Mouse (Mus musculus) hindbrain, embryonic 13.5 days (tissue): ENCODE data around the gene D630003M21Rik. TPM values are rescaled to one million over a fixed set of nuclear protein-coding genes. Genes with fewer than 3 reads are reported as not detected.

Experiments
- ATAC-seq: fragments of 200-750 bp; cut with Nextera tagmentation; 2 replicates; pipeline ENCODE4 v1.8.0; 2017; ENCODE audit warnings: moderate TSS enrichment; ENCODE audit not compliant: low FRiP score
- H3K27ac ChIP-seq: fragments of 300-500 bp; sonication (generic); 2 replicates; pipeline ENCODE4 v1.5.1; 2015; ENCODE audit warnings: inconsistent platforms, mild to moderate bottlenecking, moderate library complexity
- H3K27me3 ChIP-seq: fragments of 300-500 bp; sonication (generic); 2 replicates; pipeline ENCODE4 v1.6.1; 2015; ENCODE audit warnings: mild to moderate bottlenecking, inconsistent platforms
- H3K36me3 ChIP-seq: fragments of 300-500 bp; sonication (generic); 2 replicates; pipeline ENCODE4 v1.6.1; 2015; ENCODE audit warnings: mild to moderate bottlenecking, inconsistent platforms
- H3K4me1 ChIP-seq: fragments of 300-500 bp; sonication (generic); replicated peaks from 2 replicates; pipeline ENCODE4 v1.6.1; 2015; ENCODE audit warnings: inconsistent platforms
- H3K4me2 ChIP-seq: fragments of 300-500 bp; sonication (generic); 2 replicates; pipeline ENCODE4 v1.6.1; 2015; ENCODE audit warnings: inconsistent platforms, mild to moderate bottlenecking, moderate library complexity
- H3K4me3 ChIP-seq: fragments of 300-500 bp; sonication (generic); 2 replicates; pipeline ENCODE4 v1.5.1; 2015; ENCODE audit warnings: mild to moderate bottlenecking, inconsistent platforms
- H3K9ac ChIP-seq: fragments of 300-500 bp; sonication (generic); 2 replicates; pipeline ENCODE4 v1.6.1; 2015; ENCODE audit warnings: mild to moderate bottlenecking, inconsistent platforms
- H3K9me3 ChIP-seq: fragments of 300-500 bp; sonication (generic); 2 replicates; pipeline ENCODE4 v1.6.1; 2016; ENCODE audit warnings: inconsistent platforms
- WGBS: fragments of 180-500 bp; shearing (Covaris S2); methylation state at CpG from one replicate; pipeline ENCODE4 v1.1.7; 2015; 5-methylcytosine and 5-hydroxymethylcytosine counted together
- polyA plus RNA-seq: library from polyadenylated mRNA; unstranded; fragments of >200 nt; fragmentation: Nextera tagmentation; extraction: Ambion mirVana; gene quantifications from 2 replicates; pipeline ENCODE4 v1.2.1, GENCODE M21; 2015

The D630003M21Rik gene
- polyA plus RNA-seq, 1 experiment from 2014 or later: 2.0 TPM

DNA sequence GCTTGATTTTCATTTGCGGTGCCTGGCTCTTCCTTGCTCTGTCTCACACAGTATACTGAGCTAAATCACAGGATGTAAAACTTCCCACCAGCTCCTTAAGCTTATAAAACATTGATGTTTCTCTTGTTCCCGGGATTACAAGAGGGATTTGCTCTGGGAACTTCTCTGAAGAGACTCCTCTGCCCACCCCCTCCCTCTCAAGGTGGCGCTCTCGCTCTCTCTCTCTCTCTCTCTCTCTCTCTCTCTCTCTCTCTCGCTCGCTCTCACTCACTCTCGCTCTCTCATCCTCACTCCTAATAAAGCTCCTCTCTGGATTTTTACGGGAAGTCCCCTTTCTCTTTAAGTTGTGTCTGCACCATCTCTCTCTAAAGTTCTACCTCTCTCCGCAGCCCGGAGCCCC is 18.1 kb downstream of the D630003M21Rik start:
- no peak overlapping the region for H3K4me3 ChIP-seq
- H3K9ac ChIP-seq: no peak overlapping the region
- no peaks in the 10 kb centered on the region for H3K9me3 ChIP-seq
- no peak overlapping the region for H3K27ac ChIP-seq
- WGBS: 33% methylated on average over 10 of the region's 10 CpGs
- no peak for ATAC-seq
- peaks cover 23% of the 10 kb centered on the region for H3K4me1 ChIP-seq
- H3K36me3 ChIP-seq: no peaks in the 10 kb centered on the region
- peaks cover under 1% of the 10 kb centered on the region; the same call in 1 of the 2 replicates for H3K27me3 ChIP-seq
- H3K4me2 ChIP-seq: no peak overlapping the region; the same call in 1 of the 2 replicates

DNA sequence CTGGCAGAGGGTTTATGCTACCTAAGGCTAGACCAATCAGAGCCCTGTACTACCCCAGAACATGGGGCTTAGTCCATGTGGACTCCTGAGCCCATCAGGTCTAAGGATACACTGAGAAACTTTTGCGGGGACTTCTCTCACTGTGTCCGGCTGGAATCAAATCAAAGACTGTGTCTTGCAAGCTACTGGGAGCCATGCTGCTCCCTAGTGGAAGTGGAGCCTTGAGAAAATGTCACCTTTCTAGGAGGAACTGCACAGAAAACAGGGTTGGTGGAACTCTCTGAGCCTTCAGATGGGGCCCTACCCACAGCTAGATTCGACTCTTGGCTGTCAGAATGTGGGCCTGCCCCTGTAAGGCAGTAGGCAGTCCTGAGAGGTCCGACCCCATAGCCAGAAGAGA is 18.5 kb downstream of the D630003M21Rik start:
- no peak for ATAC-seq
- no peak overlapping the region for H3K9ac ChIP-seq
- no peaks in the 10 kb centered on the region for H3K36me3 ChIP-seq
- no peaks in the 10 kb centered on the region for H3K9me3 ChIP-seq
- H3K4me3 ChIP-seq: no peak overlapping the region
- H3K4me2 ChIP-seq: no peak overlapping the region
- H3K27me3 ChIP-seq: peaks cover 5% of the 10 kb centered on the region; the same call in 1 of the 2 replicates
- 57% methylated on average over 4 of the region's 4 CpGs for WGBS
- peaks cover 28% of the 10 kb centered on the region for H3K4me1 ChIP-seq
- no peak overlapping the region for H3K27ac ChIP-seq

DNA sequence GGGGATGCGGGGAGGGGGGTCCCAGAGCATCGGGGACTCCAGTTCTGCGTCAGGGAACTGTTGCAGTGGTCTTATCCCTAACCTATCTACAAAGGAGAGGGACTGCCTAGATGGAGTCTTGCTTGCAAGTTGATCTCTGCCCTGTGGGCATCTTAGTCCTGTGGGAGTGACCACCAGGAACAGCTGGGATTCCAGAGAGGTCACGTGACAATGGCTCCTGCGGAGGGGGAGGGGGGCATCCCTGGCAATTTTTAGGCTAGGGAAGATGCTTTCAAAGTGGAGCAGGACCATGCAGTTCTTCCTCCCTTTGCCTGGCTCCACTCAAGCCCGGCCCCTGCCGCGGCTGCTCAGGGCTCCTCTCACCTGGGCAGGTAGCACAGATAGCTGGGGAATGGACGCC is 19.2 kb downstream of the D630003M21Rik start:
- H3K4me2 ChIP-seq: no peak overlapping the region
- WGBS: 70% methylated on average over 9 of the region's 9 CpGs
- H3K36me3 ChIP-seq: no peaks in the 10 kb centered on the region
- no peak overlapping the region for H3K4me3 ChIP-seq
- no peak overlapping the region for H3K9ac ChIP-seq
- H3K27ac ChIP-seq: no peak overlapping the region
- H3K9me3 ChIP-seq: no peaks in the 10 kb centered on the region
- peaks cover 35% of the 10 kb centered on the region for H3K4me1 ChIP-seq
- no peak for ATAC-seq
- H3K27me3 ChIP-seq: peaks cover 7% of the 10 kb centered on the region; the same call in 1 of the 2 replicates

DNA sequence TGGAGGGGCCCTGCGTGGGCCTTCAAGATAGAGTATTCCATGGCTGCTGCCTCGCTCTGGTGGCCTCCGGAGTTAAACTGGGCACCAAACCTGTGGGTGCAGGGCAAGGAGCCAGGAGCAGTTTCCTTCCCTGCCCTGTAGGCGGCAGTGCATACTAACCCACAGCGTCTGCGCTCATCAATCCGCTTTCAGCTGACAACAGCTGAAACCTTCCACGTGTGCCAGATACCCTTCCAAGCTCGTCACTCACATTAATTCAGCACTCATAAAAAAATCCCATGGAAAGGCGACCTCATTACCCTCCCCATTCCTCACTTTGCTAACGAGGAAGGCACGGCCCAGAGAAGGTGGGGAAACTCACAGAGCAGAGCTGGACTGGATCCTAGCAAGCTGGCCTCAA is 21.2 kb downstream of the D630003M21Rik start:
- Histone ChIP-seq H3K4me2 (no peak overlapping the region), H3K27ac (no peak overlapping the region), H3K4me3 (no peak overlapping the region), H3K36me3 (no peaks in the 10 kb centered on the region), H3K9me3 (no peaks in the 10 kb centered on the region), H3K4me1 (peaks cover 38% of the 10 kb centered on the region), H3K9ac (no peak overlapping the region), H3K27me3 (peaks cover 7% of the 10 kb centered on the region; the same call in 1 of the 2 replicates)
- 0 out of 2 replicates have a peak, but pooled peaks have one; percentile 17 for ATAC-seq
- 14% methylated on average over 12 of the region's 12 CpGs for WGBS

DNA sequence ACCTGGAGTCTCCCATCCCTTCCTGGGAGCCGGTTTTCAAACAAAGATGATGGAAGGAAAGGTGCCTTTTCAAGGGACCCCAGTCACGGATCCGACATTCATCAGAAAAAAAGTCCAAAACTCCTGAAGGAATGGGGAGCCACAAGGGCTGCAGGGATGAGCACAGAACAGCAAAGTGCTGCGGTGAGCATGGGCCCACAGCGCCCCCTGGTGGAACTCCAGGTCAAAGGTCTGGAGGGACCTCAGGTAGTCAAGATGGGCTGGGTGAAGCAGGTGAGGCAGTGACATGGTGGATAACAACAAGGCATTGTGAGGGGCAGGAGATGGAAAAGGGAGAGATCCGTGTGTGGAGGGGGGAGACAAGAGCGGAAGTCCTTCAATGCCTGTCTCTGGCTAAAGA is 24.9 kb downstream of the D630003M21Rik start:
- Histone ChIP-seq H3K36me3 (no peaks in the 10 kb centered on the region), H3K9me3 (no peaks in the 10 kb centered on the region), H3K27me3 (peaks cover 7% of the 10 kb centered on the region; the same call in 1 of the 2 replicates), H3K27ac (no peak overlapping the region; the same call in 1 of the 2 replicates), H3K4me3 (no peak overlapping the region), H3K4me1 (peaks cover 23% of the 10 kb centered on the region), H3K9ac (no peak overlapping the region), H3K4me2 (no peak overlapping the region)
- 6% methylated on average over 7 of the region's 7 CpGs for WGBS
- peak; percentile 47; the same call in 1 of the 2 replicates for ATAC-seq

DNA sequence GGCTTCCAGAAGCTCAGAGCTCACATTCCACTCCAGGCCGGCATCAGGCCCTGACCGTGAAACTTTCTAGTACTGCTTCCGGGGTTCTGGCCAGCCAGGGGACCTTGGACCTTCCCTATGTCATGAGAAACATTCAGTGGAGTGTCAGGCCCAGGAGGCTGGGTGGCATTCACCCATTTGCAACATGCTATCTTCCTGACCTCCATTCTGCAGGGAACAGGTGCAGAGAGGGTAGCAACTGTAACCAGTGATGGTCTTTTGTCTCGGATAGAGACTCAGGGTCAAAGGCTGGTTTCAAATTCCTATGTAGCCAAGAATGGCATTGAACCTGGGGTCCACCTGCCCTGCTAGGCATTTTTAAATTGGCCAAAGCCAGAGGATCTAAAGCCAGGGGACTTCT is 25.3 kb downstream of the D630003M21Rik start:
- Histone ChIP-seq H3K9me3 (no peaks in the 10 kb centered on the region), H3K9ac (no peak overlapping the region), H3K27me3 (peaks cover 7% of the 10 kb centered on the region; the same call in 1 of the 2 replicates), H3K4me1 (peaks cover 23% of the 10 kb centered on the region), H3K4me3 (no peak overlapping the region), H3K27ac (no peak overlapping the region), H3K4me2 (no peak overlapping the region), H3K36me3 (no peaks in the 10 kb centered on the region)
- 93% methylated on average over 4 of the region's 4 CpGs for WGBS
- ATAC-seq: no peak

DNA sequence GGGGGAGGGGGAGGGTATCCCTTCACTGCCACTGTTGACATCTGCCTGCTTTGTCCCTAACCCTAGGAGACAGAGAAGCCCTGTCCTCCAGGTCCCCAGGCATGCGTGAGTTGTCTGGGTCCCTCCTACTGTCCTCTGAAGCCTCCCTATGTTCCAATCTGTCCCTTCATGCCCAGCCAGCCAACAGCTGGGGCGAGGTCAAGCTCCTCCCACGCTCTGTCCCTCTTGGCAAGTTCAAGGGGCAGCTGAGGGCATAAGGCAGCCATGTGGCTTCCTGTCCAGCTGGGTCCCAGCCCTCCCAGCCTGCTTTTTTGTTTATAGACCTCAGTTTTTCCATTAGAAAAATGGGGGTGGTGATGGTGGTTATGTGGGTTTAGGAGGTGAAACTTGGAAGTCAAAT is 29.7 kb downstream of the D630003M21Rik start:
- Histone ChIP-seq H3K36me3 (no peaks in the 10 kb centered on the region), H3K4me1 (peaks cover 13% of the 10 kb centered on the region), H3K4me3 (no peak overlapping the region), H3K27ac (no peak overlapping the region), H3K9ac (no peak overlapping the region), H3K27me3 (no peaks in the 10 kb centered on the region), H3K4me2 (no peak overlapping the region), H3K9me3 (no peaks in the 10 kb centered on the region)
- WGBS: 47% methylated on average over 3 of the region's 3 CpGs
- no peak for ATAC-seq

DNA sequence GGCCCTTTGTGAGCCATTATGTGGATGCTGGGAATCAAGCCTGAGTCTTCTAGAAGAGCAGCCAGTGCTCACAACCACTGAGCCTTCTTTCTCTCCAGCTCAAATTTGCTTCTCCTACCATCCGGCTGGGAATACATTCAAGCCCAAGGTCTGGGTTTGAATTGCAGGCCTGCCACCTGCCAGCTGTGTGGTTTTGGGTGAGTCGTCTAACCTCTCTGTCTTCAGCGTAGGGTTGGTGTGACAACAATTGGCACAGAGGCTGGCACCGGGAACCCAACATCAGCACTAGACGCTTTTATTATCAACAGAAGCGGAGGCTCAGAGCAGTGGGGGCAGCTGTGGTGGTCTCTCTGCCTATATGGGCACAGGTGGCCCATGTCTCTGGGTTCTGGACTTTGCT is 30.2 kb downstream of the D630003M21Rik start:
- no peak overlapping the region for H3K4me3 ChIP-seq
- H3K9me3 ChIP-seq: no peaks in the 10 kb centered on the region
- WGBS: 93% methylated on average over 6 of the region's 6 CpGs
- no peaks in the 10 kb centered on the region for H3K36me3 ChIP-seq
- H3K27ac ChIP-seq: no peak overlapping the region
- H3K9ac ChIP-seq: no peak overlapping the region
- H3K27me3 ChIP-seq: no peaks in the 10 kb centered on the region
- no peak for ATAC-seq
- no peak overlapping the region for H3K4me2 ChIP-seq
- H3K4me1 ChIP-seq: peaks cover 15% of the 10 kb centered on the region

DNA sequence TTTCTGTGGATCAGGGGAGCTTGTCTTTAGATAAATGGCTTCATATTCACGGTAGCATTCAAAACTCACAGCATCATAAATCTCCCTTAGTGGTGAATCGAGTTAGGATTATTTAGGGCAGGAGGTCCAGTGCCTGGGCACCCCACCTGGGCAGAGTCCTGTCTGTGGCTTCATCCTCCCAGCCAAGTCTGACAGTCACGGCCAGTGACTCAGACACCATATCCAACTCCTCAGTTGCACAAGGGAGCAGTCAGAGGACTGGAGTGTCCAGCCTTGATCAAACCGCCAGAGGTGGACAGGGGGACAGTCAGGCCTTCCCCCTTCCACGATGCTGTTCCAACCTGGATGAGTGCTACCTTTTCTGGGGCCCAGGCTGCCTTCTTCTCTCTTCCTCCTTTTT is 31.1 kb downstream of the D630003M21Rik start:
- Histone ChIP-seq H3K27me3 (no peaks in the 10 kb centered on the region), H3K9ac (no peak overlapping the region), H3K4me1 (peaks cover 24% of the 10 kb centered on the region), H3K9me3 (no peaks in the 10 kb centered on the region), H3K27ac (peak overlapping the region; percentile 44; the same call in 1 of the 2 replicates), H3K4me3 (no peak overlapping the region), H3K4me2 (no peak overlapping the region), H3K36me3 (no peaks in the 10 kb centered on the region)
- WGBS: 71% methylated on average over 5 of the region's 5 CpGs
- no peak for ATAC-seq

DNA sequence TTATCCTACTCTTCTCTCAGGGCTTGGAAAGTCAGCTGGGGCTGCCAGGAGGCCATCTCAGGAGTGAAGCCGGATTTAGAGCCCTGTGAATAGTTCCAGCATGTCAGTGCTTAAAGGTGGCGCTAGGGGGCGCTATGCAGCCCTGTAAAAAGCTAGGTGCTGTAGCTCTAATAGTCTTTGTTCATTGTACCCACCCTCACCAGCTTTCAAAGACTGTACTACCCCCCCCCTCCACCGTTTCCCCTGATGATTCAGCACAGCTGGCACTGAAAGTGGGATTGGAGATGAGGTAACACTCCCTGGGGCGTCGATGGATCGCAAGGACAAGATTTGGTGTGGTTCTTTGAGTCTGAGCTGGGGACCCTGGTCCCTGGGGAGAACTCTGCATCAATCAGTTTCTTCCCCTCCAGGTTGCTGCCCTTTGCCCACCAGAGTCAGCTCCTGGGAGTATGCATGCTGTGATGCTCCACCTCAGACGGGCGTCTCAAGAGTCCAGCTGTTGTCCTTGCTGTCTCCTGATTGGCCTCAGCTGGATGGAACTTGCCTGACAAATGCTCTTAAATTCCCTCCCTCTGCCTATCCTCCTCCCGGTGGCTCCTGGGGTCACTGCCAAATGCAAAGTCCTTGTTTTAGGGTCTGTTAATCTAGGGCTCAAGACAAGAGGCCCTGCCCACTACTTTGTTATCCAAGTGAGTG is 33.9 kb downstream of the D630003M21Rik start:
- no peaks in the 10 kb centered on the region for H3K36me3 ChIP-seq
- WGBS: 21% methylated on average over 10 of the region's 10 CpGs
- 0 out of 2 replicates have a peak, but pooled peaks have one; percentile 19 for ATAC-seq
- no peaks in the 10 kb centered on the region for H3K27me3 ChIP-seq
- H3K4me1 ChIP-seq: peaks cover 32% of the 10 kb centered on the region
- peak overlapping the region; percentile 82 for H3K27ac ChIP-seq
- H3K9ac ChIP-seq: no peak overlapping the region
- H3K4me3 ChIP-seq: no peak overlapping the region
- no peaks in the 10 kb centered on the region for H3K9me3 ChIP-seq
- no peak overlapping the region for H3K4me2 ChIP-seq

DNA sequence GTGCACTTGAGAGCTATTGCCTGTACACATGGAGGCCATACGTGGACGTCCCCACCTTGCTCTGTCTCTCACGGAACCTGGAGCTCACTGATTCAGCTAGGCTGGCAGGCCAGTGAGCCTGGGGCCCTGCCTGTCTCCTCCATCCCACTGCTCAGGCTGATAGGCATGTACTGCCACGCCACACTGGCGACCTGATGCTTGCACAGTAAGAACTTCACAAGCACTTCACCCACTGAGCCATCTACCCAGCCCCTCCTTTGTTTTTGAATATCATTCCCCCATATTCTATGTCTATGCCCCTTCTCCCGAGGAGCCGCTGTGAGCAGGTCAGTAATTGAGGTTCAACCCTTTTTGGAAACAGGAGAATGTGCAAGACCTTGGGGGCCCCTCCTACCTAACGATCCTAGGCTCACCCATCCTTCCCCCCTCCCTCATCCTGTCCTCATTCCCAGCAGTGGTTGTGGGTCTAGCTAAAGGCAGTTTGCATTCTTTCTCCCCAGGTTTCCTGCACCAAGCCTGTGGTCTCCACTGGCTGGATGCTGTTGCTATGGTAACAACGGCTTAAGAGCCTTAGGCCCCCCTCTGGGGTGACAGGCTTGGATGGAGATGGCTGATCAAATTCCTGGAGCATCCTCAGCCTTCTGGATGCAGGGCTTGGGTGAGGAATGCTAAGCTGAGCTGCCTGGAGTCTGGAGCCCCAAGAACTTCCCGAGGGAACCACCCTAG is 35.2 kb downstream of the D630003M21Rik start:
- H3K4me2 ChIP-seq: no peak overlapping the region
- 24% methylated on average over 10 of the region's 10 CpGs for WGBS
- ATAC-seq: peak; percentile 46
- peaks cover 41% of the 10 kb centered on the region for H3K4me1 ChIP-seq
- H3K9ac ChIP-seq: peak overlapping the region; percentile 31; the same call in 1 of the 2 replicates
- peak overlapping the region; percentile 82 for H3K27ac ChIP-seq
- no peaks in the 10 kb centered on the region for H3K27me3 ChIP-seq
- no peak overlapping the region for H3K4me3 ChIP-seq
- no peaks in the 10 kb centered on the region for H3K9me3 ChIP-seq
- H3K36me3 ChIP-seq: no peaks in the 10 kb centered on the region

DNA sequence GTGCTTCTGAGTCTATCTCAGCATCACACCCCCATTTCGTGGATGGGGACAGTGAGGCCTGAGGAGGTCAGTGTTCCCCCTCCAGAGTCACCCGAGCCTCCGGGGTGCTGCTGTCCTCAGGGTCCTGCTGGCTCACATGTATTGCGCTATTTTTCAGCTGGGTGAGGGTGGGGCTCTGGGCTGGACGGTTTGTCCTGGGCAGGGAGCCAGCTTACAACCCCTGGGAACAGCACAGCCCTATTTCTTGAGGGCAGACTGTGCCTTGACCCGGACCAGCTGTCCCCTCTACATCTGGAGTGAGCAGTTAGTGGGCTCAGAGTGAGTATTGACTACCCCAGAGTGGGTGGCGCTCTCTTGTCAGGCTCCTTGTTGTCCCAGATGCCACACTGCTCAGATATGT is 37.9 kb downstream of the D630003M21Rik start:
- no peak for ATAC-seq
- H3K36me3 ChIP-seq: no peaks in the 10 kb centered on the region
- no peak overlapping the region for H3K4me2 ChIP-seq
- no peaks in the 10 kb centered on the region for H3K27me3 ChIP-seq
- no peak overlapping the region for H3K9ac ChIP-seq
- 66% methylated on average over 7 of the region's 7 CpGs for WGBS
- no peak overlapping the region for H3K27ac ChIP-seq
- no peaks in the 10 kb centered on the region for H3K9me3 ChIP-seq
- H3K4me3 ChIP-seq: no peak overlapping the region
- peaks cover 50% of the 10 kb centered on the region for H3K4me1 ChIP-seq
